Mouse (Mus musculus) limb, embryonic 15.5 days (tissue): ENCODE measurements around the gene Cirbp. TPM values are rescaled to one million over a fixed set of nuclear protein-coding genes. Genes with fewer than 3 reads are reported as not detected.
"Not testable (repeated sequence)": the region's sequence is repeated elsewhere in the genome, so short reads cannot be mapped to it uniquely, and the experiment has no call there.

Experiments
- ATAC-seq: fragments of 200-750 bp; cut with Nextera tagmentation; 2 replicates; pipeline ENCODE4 v1.8.0; 2017; ENCODE audit warnings: low read depth, moderate TSS enrichment; ENCODE audit not compliant: insufficient number of reproducible peaks, low FRiP score, low TSS enrichment
- H3K27ac ChIP-seq: fragments of 300-500 bp; sonication (generic); 2 replicates; pipeline ENCODE4 v1.5.1; 2015; ENCODE audit warnings: moderate library complexity, mild to moderate bottlenecking, inconsistent platforms
- H3K27me3 ChIP-seq: fragments of 300-500 bp; sonication (generic); 2 replicates; pipeline ENCODE4 v1.6.1; 2015; ENCODE audit warnings: inconsistent platforms
- H3K36me3 ChIP-seq: fragments of 300-500 bp; sonication (generic); 2 replicates; pipeline ENCODE4 v1.6.1; 2015; ENCODE audit warnings: inconsistent platforms
- H3K4me1 ChIP-seq: fragments of 300-500 bp; sonication (generic); 2 replicates; pipeline ENCODE4 v1.6.1; 2015; ENCODE audit warnings: inconsistent platforms
- H3K4me2 ChIP-seq: fragments of 300-500 bp; sonication (generic); 2 replicates; pipeline ENCODE4 v1.6.1; 2015; ENCODE audit warnings: mild to moderate bottlenecking, inconsistent platforms
- H3K4me3 ChIP-seq: fragments of 300-500 bp; sonication (generic); 2 replicates; pipeline ENCODE4 v1.5.1; 2015; ENCODE audit warnings: mild to moderate bottlenecking, inconsistent platforms
- H3K9ac ChIP-seq: fragments of 300-500 bp; sonication (generic); 2 replicates; pipeline ENCODE4 v1.6.1; 2015; ENCODE audit warnings: inconsistent platforms
- H3K9me3 ChIP-seq: fragments of 300-500 bp; sonication (generic); 2 replicates; pipeline ENCODE4 v1.6.1; 2016; ENCODE audit warnings: inconsistent platforms
- WGBS: fragments of 180-500 bp; shearing (Covaris S2); methylation state at CpG from one replicate; pipeline ENCODE4 v1.1.7; 2015; 5-methylcytosine and 5-hydroxymethylcytosine counted together
- polyA plus RNA-seq: library from polyadenylated mRNA; unstranded; fragments of >200 nt; fragmentation: Nextera tagmentation; extraction: Ambion mirVana; gene quantifications from 2 replicates; pipeline ENCODE4 v1.2.1, GENCODE M21; 2015

Cirbp gene
- polyA plus RNA-seq, 1 experiment from 2014 or later: 102 TPM

DNA sequence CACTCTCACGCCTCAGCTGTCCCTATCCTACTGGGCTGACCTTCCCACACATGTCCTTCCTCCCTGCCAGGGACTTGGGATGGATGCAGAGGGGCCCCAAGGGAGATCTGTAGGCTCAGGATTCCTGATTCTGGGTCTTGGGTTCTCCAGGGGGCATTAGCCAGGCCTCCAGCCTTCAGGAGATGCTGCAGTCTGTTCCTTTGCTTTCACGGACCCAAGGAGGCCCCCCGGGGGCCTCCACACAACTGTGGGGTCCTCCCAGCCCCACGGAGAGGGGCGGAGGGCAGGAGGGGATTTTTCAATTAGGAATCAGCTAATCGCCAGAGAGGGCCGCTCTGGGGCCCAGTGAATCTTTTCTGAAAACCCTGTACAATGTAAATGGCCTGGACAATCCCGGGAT, 28.7 kb downstream of the Cirbp start:
- peaks cover 29% of the 10 kb centered on the region for H3K27me3 ChIP-seq
- 61% methylated on average over 8 of the region's 8 CpGs for WGBS
- no peak overlapping the region for H3K27ac ChIP-seq
- no peaks in the 10 kb centered on the region for H3K36me3 ChIP-seq
- H3K9ac ChIP-seq: no peak overlapping the region
- H3K4me2 ChIP-seq: no peak overlapping the region
- H3K4me1 ChIP-seq: peaks cover 16% of the 10 kb centered on the region
- no peak for ATAC-seq
- H3K9me3 ChIP-seq: no peaks in the 10 kb centered on the region
- H3K4me3 ChIP-seq: no peak overlapping the region

DNA sequence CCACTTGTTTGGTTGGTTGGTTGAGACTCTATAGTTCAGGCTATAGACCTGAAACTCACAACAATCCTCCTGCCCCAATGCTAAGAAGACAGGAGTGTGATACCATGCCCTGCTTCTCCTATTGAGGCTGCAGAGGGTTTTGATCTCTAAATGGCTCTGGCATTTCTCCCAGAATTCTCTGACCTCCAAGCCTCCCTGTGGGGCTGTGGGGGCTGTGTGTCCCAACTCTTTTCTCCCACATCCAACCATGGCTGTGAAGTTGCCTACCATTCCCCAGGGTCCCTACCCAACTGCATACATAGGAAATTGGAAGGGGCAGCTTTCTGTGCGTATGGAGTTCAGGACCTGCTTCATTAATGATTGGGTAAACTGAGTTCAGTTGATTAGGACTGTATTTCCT, 30.4 kb downstream of the Cirbp start:
- 79% methylated on average over 1 of the region's 1 CpGs for WGBS
- no peak for ATAC-seq
- Histone ChIP-seq H3K9ac (no peak overlapping the region), H3K9me3 (no peaks in the 10 kb centered on the region), H3K4me3 (no peak overlapping the region), H3K27ac (no peak overlapping the region), H3K36me3 (no peaks in the 10 kb centered on the region), H3K27me3 (peaks cover 13% of the 10 kb centered on the region; the same call in 1 of the 2 replicates), H3K4me2 (no peak overlapping the region), H3K4me1 (peaks cover 4% of the 10 kb centered on the region)

- Histone ChIP-seq H3K4me1 (peaks cover 4% of the 10 kb centered on the region), H3K27me3 (peaks cover 8% of the 10 kb centered on the region; the same call in 1 of the 2 replicates), H3K4me3 (no peak overlapping the region), H3K27ac (no peak overlapping the region), H3K9ac (no peak overlapping the region), H3K9me3 (no peaks in the 10 kb centered on the region), H3K36me3 (no peaks in the 10 kb centered on the region), H3K4me2 (no peak overlapping the region)
- ATAC-seq: no peak
- WGBS: 74% methylated on average over 33 of the region's 33 CpGs
Observed at GRCm38 (mm10) chr10:80196778-80197581, 31.2 kb downstream of the Cirbp start.

- no peak overlapping the region for H3K4me3 ChIP-seq
Observed at GRCm38 (mm10) chr10:80199440-80200008, 33.7 kb downstream of the Cirbp start.

DNA sequence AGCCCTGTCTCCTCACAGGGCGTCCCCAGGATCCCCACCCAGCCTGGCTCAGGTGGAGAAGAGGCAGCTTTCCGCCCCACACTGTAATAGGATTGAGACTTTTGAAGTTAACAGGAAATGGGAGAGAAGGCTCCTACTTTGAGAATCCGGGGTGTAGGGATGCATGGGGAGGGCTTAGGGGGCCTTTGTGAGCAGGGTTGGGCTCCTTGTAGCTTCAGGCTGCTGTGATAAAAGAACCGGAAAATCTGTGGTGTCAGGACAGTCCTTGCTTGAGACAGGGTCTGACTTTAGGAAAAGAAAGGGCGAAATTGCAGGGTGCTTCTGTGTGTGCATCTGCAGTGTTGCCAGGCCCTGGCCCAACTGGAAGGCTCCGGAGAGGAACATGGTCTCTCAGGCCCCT, 34.7 kb downstream of the Cirbp start:
- no peak overlapping the region for H3K27ac ChIP-seq
- H3K4me1 ChIP-seq: peaks cover 4% of the 10 kb centered on the region
- no peak overlapping the region for H3K4me3 ChIP-seq
- no peaks in the 10 kb centered on the region for H3K27me3 ChIP-seq
- no peaks in the 10 kb centered on the region for H3K9me3 ChIP-seq
- no peak overlapping the region for H3K9ac ChIP-seq
- no peaks in the 10 kb centered on the region for H3K36me3 ChIP-seq
- ATAC-seq: no peak
- 76% methylated on average over 6 of the region's 6 CpGs for WGBS
- no peak overlapping the region for H3K4me2 ChIP-seq

More at GRCm38 (mm10) chr10:80199440-80200008, 33.7 kb downstream of the Cirbp start:
- no peak for ATAC-seq
- WGBS: 44% methylated on average over 3 of the region's 3 CpGs
- no peak overlapping the region for H3K4me2 ChIP-seq
- no peak overlapping the region for H3K27ac ChIP-seq
- H3K4me1 ChIP-seq: peaks cover 4% of the 10 kb centered on the region
- no peak overlapping the region for H3K9ac ChIP-seq
- no peaks in the 10 kb centered on the region for H3K9me3 ChIP-seq
- H3K36me3 ChIP-seq: no peaks in the 10 kb centered on the region
- no peaks in the 10 kb centered on the region for H3K27me3 ChIP-seq

- H3K9ac ChIP-seq: no peak overlapping the region
- peaks cover 3% of the 10 kb centered on the region; the same call in 1 of the 2 replicates for H3K27me3 ChIP-seq
- H3K4me1 ChIP-seq: peaks cover 9% of the 10 kb centered on the region
- no peaks in the 10 kb centered on the region for H3K36me3 ChIP-seq
- H3K4me3 ChIP-seq: no peak overlapping the region
- H3K27ac ChIP-seq: no peak overlapping the region
- WGBS: 49% methylated on average over 7 of the region's 7 CpGs
- no peaks in the 10 kb centered on the region for H3K9me3 ChIP-seq
- no peak overlapping the region for H3K4me2 ChIP-seq
- ATAC-seq: no peak
Observed at GRCm38 (mm10) chr10:80204055-80204454, 38.3 kb downstream of the Cirbp start.

- Histone ChIP-seq H3K36me3 (no peaks in the 10 kb centered on the region), H3K27me3 (peaks cover 7% of the 10 kb centered on the region), H3K9ac (no peak overlapping the region), H3K27ac (no peak overlapping the region), H3K4me1 (peaks cover 7% of the 10 kb centered on the region), H3K9me3 (no peaks in the 10 kb centered on the region), H3K4me2 (no peak overlapping the region), H3K4me3 (no peak overlapping the region)
- 56% methylated on average over 1 of the region's 1 CpGs for WGBS
- ATAC-seq: no peak
Observed at GRCm38 (mm10) chr10:80207201-80207600, 41.4 kb downstream of the Cirbp start.

GRCm38 (mm10) chr10:80207676-80208075, 41.9 kb downstream of the Cirbp start:
- no peaks in the 10 kb centered on the region for H3K9me3 ChIP-seq
- H3K4me3 ChIP-seq: no peak overlapping the region
- no peak for ATAC-seq
- 69% methylated on average over 10 of the region's 10 CpGs for WGBS
- H3K36me3 ChIP-seq: no peaks in the 10 kb centered on the region
- peaks cover 7% of the 10 kb centered on the region for H3K4me1 ChIP-seq
- H3K27ac ChIP-seq: no peak overlapping the region
- H3K9ac ChIP-seq: no peak overlapping the region
- peaks cover 7% of the 10 kb centered on the region for H3K27me3 ChIP-seq
- H3K4me2 ChIP-seq: no peak overlapping the region

DNA sequence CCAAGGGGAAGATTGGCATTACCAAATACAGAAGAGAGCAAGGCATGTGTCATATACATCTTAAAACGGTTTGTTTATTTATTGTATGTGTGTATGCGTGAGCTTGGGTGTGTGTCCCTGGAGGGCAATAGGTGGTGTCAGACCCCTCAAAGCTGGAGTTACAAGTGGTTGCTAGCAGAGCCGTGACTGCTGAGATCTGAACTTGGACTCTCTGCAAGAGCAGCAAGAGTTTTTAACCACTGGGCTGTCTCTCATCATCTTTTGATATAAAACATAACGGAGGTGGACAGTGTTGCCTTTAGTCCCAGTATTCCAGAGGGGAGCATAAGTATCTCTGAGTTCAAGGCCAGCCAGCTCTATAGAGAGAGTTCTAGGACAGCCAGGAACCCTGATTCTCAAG, 42.5 kb downstream of the Cirbp start:
- Histone ChIP-seq H3K9me3 (no peaks in the 10 kb centered on the region), H3K27me3 (peaks cover 7% of the 10 kb centered on the region), H3K36me3 (no peaks in the 10 kb centered on the region), H3K27ac (no peak overlapping the region), H3K4me2 (no peak overlapping the region), H3K9ac (no peak overlapping the region), H3K4me1 (peaks cover 7% of the 10 kb centered on the region), H3K4me3 (no peak overlapping the region)
- WGBS: 72% methylated on average over 4 of the region's 4 CpGs
- ATAC-seq: no peak

GRCm38 (mm10) chr10:80208841-80209371, 43.1 kb downstream of the Cirbp start:
- Histone ChIP-seq H3K9ac (0 out of 2 replicates have a peak overlapping the region, but pooled peaks have one; percentile 7), H3K4me3 (no peak overlapping the region), H3K36me3 (no peaks in the 10 kb centered on the region), H3K4me1 (peaks cover 7% of the 10 kb centered on the region), H3K9me3 (no peaks in the 10 kb centered on the region), H3K27ac (no peak overlapping the region), H3K4me2 (0 out of 2 replicates have a peak overlapping the region, but pooled peaks have one; percentile 7), H3K27me3 (peaks cover 7% of the 10 kb centered on the region)
- WGBS: 15% methylated on average over 24 of the region's 24 CpGs
- ATAC-seq: no peak

- not testable (repeated sequence) for H3K36me3 ChIP-seq, ATAC-seq, H3K9me3 ChIP-seq, H3K9ac ChIP-seq, H3K27ac ChIP-seq, H3K4me2 ChIP-seq, H3K27me3 ChIP-seq, H3K4me3 ChIP-seq
- H3K4me1 ChIP-seq: peaks cover 10% of the 10 kb centered on the region
- WGBS: 67% methylated on average over 7 of the region's 7 CpGs
Observed at GRCm38 (mm10) chr10:80211547-80212103, 45.8 kb downstream of the Cirbp start.
